Mouse (Mus musculus) splenic B cell, adult 2 months (primary cell): Measurements from ENCODE around the gene Clcn7.

Experiments
- DNase-seq: peaks from one replicate; pipeline ENCODE4 v3.0.0-alpha.2; 2011; ENCODE audit warnings: low read depth, low spot score
- H3K27me3 ChIP-seq: 2 replicates; pipeline ENCODE4 v1.6.1; 2012; ENCODE audit warnings: mild to moderate bottlenecking, low read length, moderate library complexity, mixed read lengths; ENCODE audit not compliant: control insufficient read depth, poor library complexity, insufficient read depth, severe bottlenecking
- H3K36me3 ChIP-seq: 2 replicates; pipeline ENCODE4 v1.6.1; 2012; ENCODE audit warnings: mild to moderate bottlenecking, low read length, moderate library complexity, mixed read lengths; ENCODE audit not compliant: control insufficient read depth, poor library complexity, insufficient read depth, severe bottlenecking

The Clcn7 gene

DNA sequence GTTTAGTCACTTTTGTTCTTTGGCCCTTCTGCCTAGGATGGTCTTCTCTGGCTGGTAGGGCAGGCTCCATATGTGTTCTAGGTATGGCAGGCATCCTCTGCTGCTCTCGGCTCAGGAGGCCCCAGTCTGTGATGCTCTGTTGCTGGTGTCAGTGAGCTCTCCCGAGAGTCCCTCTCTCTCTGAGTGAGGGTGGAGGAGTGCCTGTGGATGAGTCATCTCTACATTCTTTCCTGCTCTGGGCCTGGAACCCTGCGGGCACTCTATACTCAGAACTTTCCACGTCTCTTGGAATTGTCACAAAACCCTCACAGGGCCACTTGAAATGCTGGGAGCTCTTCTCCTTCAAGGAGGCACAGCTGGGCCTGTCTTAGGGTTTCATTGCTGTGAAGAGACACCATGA lies 78.5 kb downstream of the Clcn7 start:
- peaks cover 21% of the 10 kb centered on the region for H3K36me3 ChIP-seq
- DNase-seq: no peak
- H3K27me3 ChIP-seq: no peaks in the 10 kb centered on the region
